ENCODE assay signal across 8 mouse cellular contexts in genomic region chr1:191062781-191063485, GRCm38 (mm10). TPM values are rescaled to one million over a fixed set of nuclear protein-coding genes. Genes with fewer than 3 reads are reported as not detected.
DNase-seq lines count a peak whose midpoint lies in the region; ATAC-seq and TF ChIP-seq lines count a peak whose summit lies in the region.

Gene Tatdn3 (minus strand): TSS chr1:191062932.
Gene Nsl1 (plus strand): TSS chr1:191063012.

- H3K36me3 ChIP-seq in embryonic facial prominence, embryonic 14.5 days (ENCODE audit: control insufficient read depth, insufficient read depth, low read length), result peaks cover 18% of the 10 kb centered on the region
- H3K36me3 ChIP-seq in limb, embryonic 13.5 days, result peaks cover 24% of the 10 kb centered on the region
- no peaks in the 10 kb centered on the region for H3K36me3 ChIP-seq in midbrain, embryonic 15.5 days (replicated peaks)

- peak; percentile 95 for ATAC-seq in embryonic facial prominence, embryonic 14.5 days (ENCODE audit: low read depth)
- ATAC-seq in limb, embryonic 13.5 days (ENCODE audit: low FRiP score, low read depth), result peak; percentile 86
- peak; percentile 94 for ATAC-seq in midbrain, embryonic 15.5 days (replicated peaks)

- peaks cover 1% of the 10 kb centered on the region; the same call in 1 of the 2 replicates for H3K4me1 ChIP-seq in bone marrow, adult 2 months (ENCODE audit: control insufficient read depth, insufficient read depth, low read length)
- H3K4me1 ChIP-seq in embryonic facial prominence, embryonic 14.5 days (ENCODE audit: control insufficient read depth, insufficient read depth, low read length), result peaks cover 13% of the 10 kb centered on the region
- peaks cover 20% of the 10 kb centered on the region for H3K4me1 ChIP-seq in limb, embryonic 13.5 days
- H3K4me1 ChIP-seq in midbrain, embryonic 15.5 days, result peaks cover 19% of the 10 kb centered on the region

- peak; percentile 93 for DNase-seq in A20 (ENCODE audit: low read depth, low spot score)
- peak; percentile 92 for DNase-seq in embryonic facial prominence, embryonic 14.5 days (ENCODE audit: low spot score)
- peak; percentile 90 for DNase-seq in heart, adult 8-10 months (ENCODE audit: low spot score)
- peak; percentile 80 to 88 for DNase-seq in kidney, adult 8-10 months
- peak; percentile 79 to 93 for DNase-seq in spleen, adult 18-20 months

- peak within 1 kb of the TSS; percentile 71 for H3K9ac ChIP-seq in embryonic facial prominence, embryonic 14.5 days (ENCODE audit: low read depth, low read length)
- H3K9ac ChIP-seq in limb, embryonic 13.5 days, result peak within 1 kb of the TSS; percentile 89
- H3K9ac ChIP-seq in midbrain, embryonic 15.5 days, result peak within 1 kb of the TSS; percentile 71

- peak within 1 kb of the TSS; percentile 78 for H3K4me2 ChIP-seq in embryonic facial prominence, embryonic 14.5 days (ENCODE audit: low read depth, low read length)
- peak within 1 kb of the TSS; percentile 87 for H3K4me2 ChIP-seq in limb, embryonic 13.5 days (replicated peaks)
- peak within 1 kb of the TSS; percentile 99 for H3K4me2 ChIP-seq in midbrain, embryonic 15.5 days

- peak; percentile 53; the same call in 1 of the 2 replicates for TF ChIP-seq POLR2A in bone marrow, adult 2 months (IDR thresholded peaks at IDR 0.05; ENCODE audit: borderline replicate concordance, control insufficient read depth, low read depth, low read length)

- TF ChIP-seq CTCF in bone marrow, adult 2 months (IDR thresholded peaks at IDR 0.05; ENCODE audit: control insufficient read depth, insufficient read depth, low read length), result no peak; the same call in 1 of the 2 replicates

- peak within 1 kb of the TSS; percentile 96 for H3K4me3 ChIP-seq in bone marrow, adult 2 months (replicated peaks; ENCODE audit: control insufficient read depth, low read depth, low read length)
- H3K4me3 ChIP-seq in embryonic facial prominence, embryonic 14.5 days (ENCODE audit: low read depth, low read length), result peak within 1 kb of the TSS; percentile 78
- H3K4me3 ChIP-seq in limb, embryonic 13.5 days, result peak within 1 kb of the TSS; percentile 86
- peak within 1 kb of the TSS; percentile 79 for H3K4me3 ChIP-seq in midbrain, embryonic 15.5 days

- H3K9me3 ChIP-seq in embryonic facial prominence, embryonic 14.5 days (ENCODE audit: control insufficient read depth, low read length), result no peaks in the 10 kb centered on the region
- no peaks in the 10 kb centered on the region for H3K9me3 ChIP-seq in limb, embryonic 13.5 days
- no peaks in the 10 kb centered on the region for H3K9me3 ChIP-seq in midbrain, embryonic 15.5 days

- no peaks in the 10 kb centered on the region for H3K27me3 ChIP-seq in embryonic facial prominence, embryonic 14.5 days (replicated peaks; ENCODE audit: control insufficient read depth, insufficient read depth, low read length)
- no peaks in the 10 kb centered on the region for H3K27me3 ChIP-seq in limb, embryonic 13.5 days
- no peaks in the 10 kb centered on the region for H3K27me3 ChIP-seq in midbrain, embryonic 15.5 days (replicated peaks)

- peak within 1 kb of the TSS; percentile 58 for H3K27ac ChIP-seq in bone marrow, adult 2 months (ENCODE audit: control insufficient read depth, insufficient read depth, low read depth, low read length, poor library complexity)
- no peak within 1 kb of the TSS; the same call in 1 of the 2 replicates for H3K27ac ChIP-seq in embryonic facial prominence, embryonic 14.5 days (replicated peaks; ENCODE audit: low read depth, low read length)
- peak within 1 kb of the TSS; percentile 69 for H3K27ac ChIP-seq in limb, embryonic 13.5 days
- H3K27ac ChIP-seq in midbrain, embryonic 15.5 days, result peak within 1 kb of the TSS; percentile 66

- WGBS in bone marrow, adult 2 months, result under 1% methylated on average over 56 of the region's 56 CpGs
- WGBS in embryonic facial prominence, embryonic 14.5 days, result under 1% methylated on average over 56 of the region's 56 CpGs
- under 1% methylated on average over 56 of the region's 56 CpGs for WGBS in limb, embryonic 13.5 days
- under 1% methylated on average over 56 of the region's 56 CpGs for WGBS in midbrain, embryonic 15.5 days

RNA-seq across cellular contexts. Expression of gene Tatdn3, which starts in this region (rescaled TPM):
- 11.1 and 29.6 TPM in 2 replicates for polyA plus RNA-seq in bone marrow, adult 2 months (2011; ENCODE audit: insufficient read depth, insufficient read length, low replicate concordance, missing spikeins)
- polyA plus RNA-seq in embryonic facial prominence, embryonic 14.5 days (2014; fragmentation: Nextera tagmentation; extraction: Ambion mirVana), result 12.9 and 14.7 TPM in 2 replicates
- 10 to 100 TPM in 3 of 4 experiments, 1 to 10 TPM in 1; 9.6 to 17.8 (median 12.1) TPM for total RNA-seq in heart, adult 8-10 months (2022)
- polyA plus RNA-seq in limb, embryonic 13.5 days (2015; fragmentation: Nextera tagmentation; extraction: Ambion mirVana), result 15.0 and 15.3 TPM in 2 replicates
- 11.8 and 17.4 TPM in 2 replicates for polyA plus RNA-seq in midbrain, embryonic 15.5 days (2015; fragmentation: Nextera tagmentation; extraction: Ambion mirVana)

RNA-seq across cellular contexts. Expression of gene Nsl1, which starts in this region (rescaled TPM):
- 5.5 and 10.6 TPM in 2 replicates for polyA plus RNA-seq in bone marrow, adult 2 months (2011; ENCODE audit: insufficient read depth, insufficient read length, low replicate concordance, missing spikeins)
- 8.8 and 9.3 TPM in 2 replicates for polyA plus RNA-seq in embryonic facial prominence, embryonic 14.5 days (2014; fragmentation: Nextera tagmentation; extraction: Ambion mirVana)
- total RNA-seq in heart, adult 8-10 months (2022), result under 1 TPM; 0.19 to 0.79 (median 0.34) TPM
- polyA plus RNA-seq in limb, embryonic 13.5 days (2015; fragmentation: Nextera tagmentation; extraction: Ambion mirVana), result 22.8 and 24.2 TPM in 2 replicates
- 4.1 and 5.1 TPM in 2 replicates for polyA plus RNA-seq in midbrain, embryonic 15.5 days (2015; fragmentation: Nextera tagmentation; extraction: Ambion mirVana)
